Mouse (Mus musculus): ENCODE measurements at regions not wholly inside any gene's neighbourhood (a gene's known extent, or its start where the extent isn't known, plus 50 kb on each side); places are given as distances from the start of the nearest gene placed in this dataset.
A peak's percentile ranks its signal among the peaks of the same experiment; 100 is the strongest.

GRCm38 (mm10) chr5:118449893-118450292 is 110.6 kb upstream of the Med13l start:
- DNase-seq (ENCODE audit: extremely low spot score in 1 of 2, low spot score in 1 of 2), result no peak

DNA sequence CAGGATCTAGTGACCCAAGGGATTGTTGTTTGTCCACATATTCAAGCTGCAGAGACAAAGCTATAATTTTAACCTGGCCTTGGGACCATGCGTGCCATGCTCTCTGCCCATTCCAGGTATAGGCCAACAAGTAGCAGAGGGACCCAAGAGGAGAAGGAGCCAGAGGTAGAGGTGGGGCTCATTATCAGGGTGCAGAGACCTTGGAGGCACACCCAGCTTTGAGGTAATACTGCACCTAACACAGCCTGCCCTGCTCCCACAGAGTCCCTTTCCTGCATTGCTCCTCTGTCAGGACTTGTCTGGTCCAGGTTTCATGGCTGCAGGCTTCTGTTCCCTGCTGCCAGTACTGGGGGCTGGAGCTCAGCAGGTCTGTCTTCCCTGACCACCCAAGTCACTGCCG is 108.4 kb upstream of the Med13l start:
- no peak for DNase-seq (ENCODE audit: extremely low spot score in 1 of 2, low spot score in 1 of 2)

GRCm38 (mm10) chr5:118454096-118454495 is 106.4 kb upstream of the Med13l start:
- no peak for DNase-seq (ENCODE audit: extremely low spot score in 1 of 2, low spot score in 1 of 2)

DNA sequence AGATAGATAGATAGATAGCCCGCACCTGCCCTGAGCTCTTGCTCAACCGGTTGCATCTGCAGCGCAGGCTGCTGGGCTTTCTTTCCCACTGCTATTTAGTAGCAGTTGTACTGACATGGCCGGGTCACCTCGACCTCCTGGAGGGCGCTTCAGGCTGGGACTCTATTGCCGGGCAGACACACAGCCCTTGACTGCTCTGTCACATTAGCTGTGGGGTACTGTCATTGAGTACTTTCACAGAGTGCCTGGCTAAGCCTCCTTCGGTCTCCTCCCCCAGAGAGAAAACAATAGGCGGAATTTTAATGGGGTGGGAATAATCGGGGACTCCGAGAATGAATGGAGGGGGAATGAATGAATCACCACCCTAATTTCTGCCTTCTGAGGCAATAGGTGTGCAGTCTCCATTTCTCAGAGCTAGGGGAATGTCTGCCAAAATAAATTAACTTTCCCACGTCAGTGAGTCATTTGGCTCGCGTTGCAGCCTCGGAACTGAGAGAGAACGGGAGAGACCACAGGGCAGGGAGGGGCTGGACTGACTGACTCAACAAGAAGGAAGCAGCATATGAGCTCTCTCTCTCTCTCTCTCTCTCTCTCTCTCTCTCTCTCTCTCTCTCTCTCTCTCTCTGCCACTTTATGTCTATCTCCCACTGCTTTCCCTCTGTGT is 101.6 kb upstream of the Med13l start:
- peak; percentile 53 to 84 for DNase-seq (ENCODE audit: extremely low spot score in 1 of 2, low spot score in 1 of 2)

DNA sequence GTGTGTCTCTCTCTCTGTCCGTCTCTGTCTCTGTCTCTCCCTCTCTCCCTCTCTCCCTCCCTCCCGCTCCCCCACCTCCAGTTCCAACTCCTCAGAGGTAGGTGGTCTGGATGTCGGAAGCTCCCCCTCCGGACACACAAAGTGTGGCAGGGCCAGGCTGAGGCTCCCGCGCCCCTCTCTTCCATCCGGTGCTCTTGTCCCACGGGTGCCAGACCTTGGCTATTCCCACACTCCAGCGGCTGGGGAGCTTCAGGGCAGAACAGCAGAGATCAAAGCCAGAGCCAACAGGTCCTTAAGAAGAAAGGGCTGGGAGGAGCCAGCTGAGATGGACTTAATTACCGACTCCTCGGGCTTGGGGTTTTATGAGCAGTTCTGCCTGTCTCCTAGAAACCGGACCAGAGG is 101.1 kb upstream of the Med13l start:
- DNase-seq (ENCODE audit: extremely low spot score in 1 of 2, low spot score in 1 of 2), result no peak

DNA sequence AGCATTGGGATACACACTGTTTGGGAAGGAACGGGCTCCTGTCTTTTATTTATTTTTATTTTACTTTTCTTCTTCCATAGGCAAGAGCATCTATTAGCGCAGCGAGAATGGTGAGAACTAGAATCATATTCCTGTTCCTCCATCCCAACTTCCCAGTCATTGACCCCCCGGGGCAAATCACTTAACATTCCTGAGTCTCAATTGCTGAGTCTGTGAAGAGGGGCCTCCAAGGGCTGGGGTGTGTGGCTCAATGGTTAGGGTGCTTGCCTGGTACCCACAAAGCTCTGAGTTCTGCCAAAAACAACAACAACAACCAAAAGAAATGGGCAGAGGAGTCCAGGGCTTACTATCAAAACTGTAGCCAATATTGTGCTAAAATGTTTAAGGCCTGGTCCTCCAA is 98.5 kb upstream of the Med13l start:
- no peak for DNase-seq (ENCODE audit: extremely low spot score in 1 of 2, low spot score in 1 of 2)

DNA sequence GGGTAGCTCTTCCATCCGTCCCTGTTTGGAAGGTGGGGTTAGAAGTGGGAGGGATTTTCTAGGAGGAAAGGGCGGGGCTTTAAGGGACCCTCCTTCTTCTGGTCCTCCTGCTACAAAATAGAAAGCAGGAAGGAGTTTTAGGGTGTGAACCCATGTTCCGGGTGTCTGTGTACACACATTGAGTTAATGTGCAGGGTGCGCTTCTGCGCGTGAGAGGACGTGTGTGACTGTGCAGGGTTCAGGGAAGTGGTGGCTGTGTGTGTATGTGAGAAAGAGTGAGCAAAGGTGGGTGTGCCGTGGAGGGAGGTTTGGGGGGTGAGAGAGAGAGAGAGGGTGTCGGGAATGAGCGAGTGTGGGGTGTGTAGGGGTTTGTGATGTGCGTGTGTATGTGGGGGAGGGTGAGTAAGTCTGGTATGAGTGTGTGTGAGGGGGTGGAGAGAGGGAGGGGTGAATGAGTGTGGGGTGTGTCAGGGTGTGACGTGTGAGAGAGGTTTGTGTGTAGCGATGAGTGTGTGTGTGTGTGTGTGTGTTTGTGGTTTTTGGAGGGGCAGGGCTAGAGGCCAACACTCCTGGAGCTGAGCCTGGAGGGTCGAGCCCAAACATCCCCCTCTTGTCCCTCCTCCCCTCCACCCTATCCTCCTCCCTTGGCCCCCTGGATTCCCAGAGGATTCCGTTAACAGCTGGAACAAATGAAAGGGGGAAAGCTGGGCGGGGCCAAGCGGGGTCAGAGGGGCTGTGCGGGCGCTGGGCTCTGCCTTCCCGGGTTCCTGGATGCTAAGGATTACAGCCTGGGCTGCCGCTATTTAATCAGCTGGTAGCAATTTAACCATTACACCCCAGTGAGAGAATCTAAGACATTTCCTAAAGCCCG is 95.3 kb upstream of the Med13l start:
- peak in 1 of 2 experiments; percentile 13 for DNase-seq (ENCODE audit: extremely low spot score in 1 of 2, low spot score in 1 of 2)

GRCm38 (mm10) chr5:118465991-118466750 is 94.3 kb upstream of the Med13l start:
- DNase-seq (ENCODE audit: extremely low spot score in 1 of 2, low spot score in 1 of 2), result no peak

DNA sequence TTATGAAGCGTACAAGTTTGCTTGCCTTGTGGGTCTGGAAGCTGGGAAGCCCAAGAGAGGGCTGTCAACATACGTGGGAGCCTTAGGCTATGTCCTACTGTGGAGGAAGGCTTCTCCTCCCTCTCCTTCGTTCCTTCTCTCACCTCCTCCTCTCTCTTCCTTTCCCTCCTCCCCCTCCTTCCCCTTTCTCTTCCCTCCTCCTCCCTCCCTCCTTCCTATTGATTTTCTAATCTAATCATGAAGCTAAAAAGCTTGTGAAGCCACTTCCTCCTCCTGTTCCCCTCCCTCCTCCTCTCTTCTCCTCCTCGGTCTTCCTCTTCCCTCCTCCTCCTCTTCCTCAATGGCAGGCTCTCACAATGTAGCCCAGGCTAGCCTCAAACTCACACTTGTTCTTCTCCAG is 91.7 kb upstream of the Med13l start:
- no peak for DNase-seq (ENCODE audit: extremely low spot score in 1 of 2, low spot score in 1 of 2)

DNA sequence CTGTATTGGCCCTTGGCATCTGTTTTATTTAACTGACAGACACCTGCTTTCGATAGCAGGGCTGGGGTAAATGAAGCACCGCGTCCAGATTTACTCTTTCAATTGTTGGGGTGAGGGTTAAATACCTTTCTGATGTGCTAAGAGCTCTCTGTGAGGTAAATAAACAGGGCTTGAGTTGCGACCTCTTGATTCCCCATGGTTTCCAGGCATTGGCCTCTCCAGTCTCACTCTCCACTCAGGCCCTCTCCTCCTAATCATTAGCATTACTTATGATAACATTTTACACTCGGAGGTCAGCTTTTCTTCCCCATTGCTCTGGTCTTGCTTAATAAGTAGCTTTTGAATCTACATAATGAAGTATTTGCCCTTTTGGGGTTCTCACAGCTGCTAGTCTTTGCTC is 88.9 kb upstream of the Med13l start:
- DNase-seq (ENCODE audit: extremely low spot score in 1 of 2, low spot score in 1 of 2), result no peak

GRCm38 (mm10) chr5:118472291-118472690 is 88.2 kb upstream of the Med13l start:
- no peak for DNase-seq (ENCODE audit: extremely low spot score in 1 of 2, low spot score in 1 of 2)

DNA sequence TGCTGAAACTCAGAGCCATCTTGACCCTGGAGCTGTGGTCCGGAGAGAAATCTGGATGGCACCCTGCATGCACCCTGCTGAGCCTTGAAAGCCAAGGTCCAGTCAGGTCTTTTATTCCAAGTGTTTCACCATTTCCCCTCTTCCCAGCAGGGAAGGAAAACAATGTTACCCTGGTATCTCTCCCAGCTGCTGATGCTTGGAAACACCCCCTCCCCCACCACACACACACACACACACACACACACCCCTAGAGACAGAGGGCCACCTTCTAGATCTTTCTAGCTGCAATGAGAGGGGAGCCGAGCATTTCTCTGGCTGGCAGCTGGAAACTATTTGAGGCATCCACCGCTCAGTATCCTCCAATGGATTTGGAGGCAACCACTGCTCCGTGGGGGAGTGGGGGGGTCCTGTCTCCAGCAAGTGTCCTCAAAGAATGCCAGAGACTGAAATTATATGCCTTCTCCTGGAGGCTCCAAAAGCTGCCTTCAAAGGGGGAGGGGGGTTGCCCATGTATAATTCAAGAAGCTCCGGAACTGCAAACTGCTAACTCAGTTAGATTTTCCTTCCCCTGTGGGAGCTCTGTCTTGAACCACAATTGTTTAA is 87.2 kb upstream of the Med13l start:
- no peak for DNase-seq (ENCODE audit: extremely low spot score in 1 of 2, low spot score in 1 of 2)

- no peak for DNase-seq (ENCODE audit: extremely low spot score in 1 of 2, low spot score in 1 of 2)
These were observed 83.9 kb upstream of the Med13l start for GRCm38 (mm10) chr5:118476597-118476996.

GRCm38 (mm10) chr5:118477131-118478119 is 83.1 kb upstream of the Med13l start:
- no peak for DNase-seq (ENCODE audit: extremely low spot score in 1 of 2, low spot score in 1 of 2)

- DNase-seq (ENCODE audit: extremely low spot score in 1 of 2, low spot score in 1 of 2), result peak; percentile 25 to 35
These were observed 82.2 kb upstream of the Med13l start for GRCm38 (mm10) chr5:118478120-118478768.

DNA sequence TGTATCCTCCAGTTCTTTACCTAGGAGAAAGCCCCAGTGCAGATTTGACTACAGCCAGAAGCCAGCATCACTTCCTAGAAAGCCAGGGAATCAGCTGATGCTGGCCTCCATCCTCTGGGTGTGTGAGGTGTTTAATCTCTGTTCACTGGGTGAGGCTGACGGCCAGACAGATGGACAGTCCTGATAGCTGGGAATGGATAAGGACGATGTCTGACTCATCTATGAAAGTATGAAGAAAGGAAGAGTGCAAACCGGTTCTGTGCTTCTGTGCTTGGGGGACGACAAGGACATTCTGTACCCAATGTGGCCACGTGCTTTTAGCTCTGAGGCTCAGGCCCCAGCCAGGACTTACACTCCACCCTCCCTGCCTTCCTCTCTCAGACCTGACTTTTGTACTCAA is 80.5 kb upstream of the Med13l start:
- DNase-seq (ENCODE audit: extremely low spot score in 1 of 2, low spot score in 1 of 2), result no peak

GRCm38 (mm10) chr5:118480965-118481793 is 79.3 kb upstream of the Med13l start:
- no peak for DNase-seq (ENCODE audit: extremely low spot score in 1 of 2, low spot score in 1 of 2)

GRCm38 (mm10) chr5:118481794-118482049 is 78.8 kb upstream of the Med13l start:
- DNase-seq (ENCODE audit: extremely low spot score in 1 of 2, low spot score in 1 of 2), result no peak

DNA sequence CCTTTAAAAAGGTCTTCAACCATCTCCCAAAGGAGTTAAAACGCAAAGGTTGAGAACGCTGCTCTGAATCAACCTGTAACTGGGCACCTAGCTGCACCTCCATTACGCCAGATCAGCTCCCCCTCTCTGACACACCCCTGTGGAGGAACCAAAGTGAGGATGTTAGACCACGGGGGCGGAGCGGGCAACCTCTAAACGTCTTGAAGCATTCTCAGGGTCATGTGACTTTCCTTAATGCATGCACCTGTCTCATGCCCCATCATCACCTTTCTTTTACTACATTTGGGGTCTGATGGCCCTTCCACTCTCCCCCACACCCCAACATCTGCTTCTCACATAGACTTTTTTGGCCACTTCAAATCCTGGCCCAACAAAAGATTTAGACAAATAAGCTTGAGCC is 77.9 kb upstream of the Med13l start:
- DNase-seq (ENCODE audit: extremely low spot score in 1 of 2, low spot score in 1 of 2), result no peak
